In the genomic region with DNA sequence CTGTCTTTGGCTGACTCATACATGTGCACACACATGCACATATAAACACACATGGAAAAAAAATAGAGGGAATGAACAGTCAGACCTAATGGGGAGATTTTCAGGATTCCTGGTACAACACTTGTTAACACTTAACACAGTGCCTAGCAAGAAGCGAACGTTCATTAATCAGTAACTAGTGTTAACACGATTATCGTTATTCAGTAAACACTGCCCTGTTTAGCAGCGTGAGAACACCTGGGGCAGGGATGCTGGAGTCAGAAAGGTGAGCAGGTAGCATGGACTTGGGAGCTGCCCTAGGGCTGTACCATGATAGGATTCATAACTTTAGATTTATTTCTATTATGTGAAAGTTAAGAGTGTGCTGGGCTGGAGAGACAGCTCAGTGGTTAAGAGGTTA, we compare ENCODE assay signal across 27 mouse cellular contexts. TPM values are rescaled to one million over a fixed set of nuclear protein-coding genes. Genes with fewer than 3 reads are reported as not detected.
A peak's percentile ranks its signal among the peaks of the same experiment; 100 is the strongest.
DNase-seq lines count a peak whose midpoint lies in the region; ATAC-seq and TF ChIP-seq lines count a peak whose summit lies in the region.
"Had no signal": no experiment of that assay in that cellular context is flagged by ENCODE, and none has a peak within 500 bp of the region (broad histone marks: within the 10 kb centered on the region; RNA-seq: fewer than 3 reads in every experiment).

No protein-coding gene starts in this region.

- ATAC-seq in intestine, embryonic 14.5 days (replicated peaks; ENCODE audit: low FRiP score, low TSS enrichment, low read depth), result peak; percentile 36; the same call in 1 of the 2 replicates
- ATAC-seq in liver, postnatal 0 days, result 0 out of 2 replicates have a peak, but pooled peaks have one; percentile 23
- no peak for ATAC-seq in megakaryocyte, adult 5-6 weeks (ENCODE audit: poor library complexity, severe bottlenecking)
- ATAC-seq: CD4-positive, CD25-positive, alpha-beta regulatory T cell, adult 4 months; forebrain, postnatal 0 days; hindbrain, postnatal 0 days; Patski had no signal

- H3K9ac ChIP-seq in intestine, embryonic 14.5 days (ENCODE audit: low read length), result no peak overlapping the region
- H3K9ac ChIP-seq in liver, postnatal 0 days (replicated peaks), result no peak overlapping the region
- H3K9ac ChIP-seq: embryonic facial prominence, embryonic 13.5 days; forebrain, postnatal 0 days; limb, embryonic 15.5 days had no signal

- no peaks in the 10 kb centered on the region for H3K27me3 ChIP-seq in intestine, embryonic 14.5 days (replicated peaks; ENCODE audit: control insufficient read depth, insufficient read depth, low read length)
- 0 out of 2 replicates have a peak, but pooled peaks cover 5% of the 10 kb centered on the region for H3K27me3 ChIP-seq in liver, postnatal 0 days (ENCODE audit: insufficient read depth, low read length)
- H3K27me3 ChIP-seq: embryonic facial prominence, embryonic 13.5 days; limb, embryonic 15.5 days; Patski had no signal

- WGBS in intestine, embryonic 14.5 days, result 57% methylated on average over 5 of the region's 5 CpGs
- WGBS in liver, postnatal 0 days (ENCODE audit: insufficient replicate concordance), result 56% methylated on average over 5 of the region's 5 CpGs

- no peaks in the 10 kb centered on the region for H3K4me1 ChIP-seq in intestine, embryonic 14.5 days (replicated peaks; ENCODE audit: control insufficient read depth, insufficient read depth, low read length)
- peaks cover 2% of the 10 kb centered on the region; the same call in 1 of the 2 replicates for H3K4me1 ChIP-seq in liver, postnatal 0 days (ENCODE audit: insufficient read depth)
- H3K4me1 ChIP-seq: embryonic facial prominence, embryonic 13.5 days; limb, embryonic 15.5 days had no signal

- TF ChIP-seq CTCF in liver, postnatal 0 days (IDR thresholded peaks at IDR 0.05; ENCODE audit: low read depth), result no peak

- H3K4me3 ChIP-seq in intestine, embryonic 14.5 days (ENCODE audit: low read depth, low read length), result no peak overlapping the region
- no peak overlapping the region for H3K4me3 ChIP-seq in liver, postnatal 0 days (ENCODE audit: low read depth, low read length)
- H3K4me3 ChIP-seq: embryonic facial prominence, embryonic 13.5 days; heart, embryonic 10.5 days; hindbrain, embryonic 10.5 days; layer of hippocampus, adult 2 months; limb, embryonic 15.5 days had no signal

- DNase-seq in kidney, adult 18-20 months, result peak; percentile 53
- no peak for DNase-seq in kidney, postnatal 10 days
- no peak for DNase-seq in intestine, embryonic 14.5 days (ENCODE audit: low spot score)
- peak; percentile 81 for DNase-seq in kidney, adult 9 months
- no peak for DNase-seq in liver, postnatal 0 days
- no peak for DNase-seq in ovary, postnatal 14 days (ENCODE audit: low spot score)
- DNase-seq in adrenal gland, postnatal 14 days, result no peak
- DNase-seq: adrenal gland, adult 8-10 months; cerebellum, postnatal 14 days; forebrain, postnatal 0 days; lung, postnatal 14 days; right cerebral cortex, postnatal 4 days; thymus, postnatal 4 days had no signal

- no peak overlapping the region for H3K4me2 ChIP-seq in intestine, embryonic 14.5 days (ENCODE audit: low read length)
- no peak overlapping the region for H3K4me2 ChIP-seq in liver, postnatal 0 days (ENCODE audit: low read depth, low read length)
- H3K4me2 ChIP-seq: embryonic facial prominence, embryonic 13.5 days; limb, embryonic 15.5 days had no signal

- H3K36me3 ChIP-seq in intestine, embryonic 14.5 days (ENCODE audit: control insufficient read depth, insufficient read depth, low read length), result 0 out of 2 replicates have a peak, but pooled peaks cover 5% of the 10 kb centered on the region
- no peaks in the 10 kb centered on the region for H3K36me3 ChIP-seq in liver, postnatal 0 days (replicated peaks; ENCODE audit: insufficient read depth, low read length)
- H3K36me3 ChIP-seq: hindbrain, embryonic 10.5 days had no signal

- H3K9me3 ChIP-seq in intestine, embryonic 14.5 days (ENCODE audit: control insufficient read depth, low read length), result no peaks in the 10 kb centered on the region
- H3K9me3 ChIP-seq in liver, postnatal 0 days (ENCODE audit: low read length), result no peaks in the 10 kb centered on the region
- H3K9me3 ChIP-seq: embryonic facial prominence, embryonic 13.5 days; heart, embryonic 10.5 days; hindbrain, embryonic 10.5 days; limb, embryonic 15.5 days had no signal

- no peak for TF ChIP-seq EP300 in liver, postnatal 0 days (IDR thresholded peaks at IDR 0.05; ENCODE audit: low read depth)

- H3K27ac ChIP-seq in intestine, embryonic 14.5 days (ENCODE audit: low read depth), result no peak overlapping the region
- no peak overlapping the region for H3K27ac ChIP-seq in liver, postnatal 0 days (ENCODE audit: low read depth)
- H3K27ac ChIP-seq: embryonic facial prominence, embryonic 13.5 days; heart, embryonic 10.5 days; hindbrain, embryonic 10.5 days; hindbrain, postnatal 0 days; layer of hippocampus, adult 2 months; limb, embryonic 15.5 days had no signal

RNA-seq across cellular contexts. Expression of gene Dgkz, which starts 20.3 kb away (rescaled TPM):
- 71.9 and 75.6 TPM in 2 replicates for polyA plus RNA-seq in intestine, embryonic 14.5 days (2014; fragmentation: Nextera tagmentation; extraction: Ambion mirVana)
- 13.9 and 15.9 TPM in 2 replicates for polyA plus RNA-seq in liver, postnatal 0 days (2015; fragmentation: Nextera tagmentation; extraction: Ambion mirVana)
- total RNA-seq in megakaryocyte, adult 5-6 weeks (2015), result 94.1 and 114 TPM in 2 replicates
- 66.4 and 80.4 TPM in 2 replicates for total RNA-seq in megakaryocyte, adult 5-6 weeks (2017)
- total RNA-seq in adrenal gland, postnatal 14 days (2021), result 56.4 and 79.0 TPM in 2 replicates

RNA-seq across cellular contexts. Expression of gene Creb3l1, which starts 28.3 kb away (rescaled TPM):
- polyA plus RNA-seq in intestine, embryonic 14.5 days (2014; fragmentation: Nextera tagmentation; extraction: Ambion mirVana), result 21.2 and 24.1 TPM in 2 replicates
- 0.63 TPM in 2 replicates for polyA plus RNA-seq in liver, postnatal 0 days (2015; fragmentation: Nextera tagmentation; extraction: Ambion mirVana)
- total RNA-seq in megakaryocyte, adult 5-6 weeks (2015), result 2.7 and 4.8 TPM in 2 replicates
- 0.51 and 1.2 TPM in 2 replicates for total RNA-seq in megakaryocyte, adult 5-6 weeks (2017)
- total RNA-seq in adrenal gland, postnatal 14 days (2021), result 11.7 and 12.6 TPM in 2 replicates

RNA-seq across cellular contexts. Expression of gene Gm9821, which starts 50.5 kb away (rescaled TPM):
- 0.74 and 0.88 TPM in 2 replicates for polyA plus RNA-seq in intestine, embryonic 14.5 days (2014; fragmentation: Nextera tagmentation; extraction: Ambion mirVana)
- polyA plus RNA-seq in liver, postnatal 0 days (2015; fragmentation: Nextera tagmentation; extraction: Ambion mirVana), result 0.13 and 0.20 TPM in 2 replicates
- not detected in 2 replicates for total RNA-seq in megakaryocyte, adult 5-6 weeks (2015)
- total RNA-seq in megakaryocyte, adult 5-6 weeks (2017), result 0.69 TPM in 1 of 2 replicates, not detected in the other
- total RNA-seq in adrenal gland, postnatal 14 days (2021), result not detected in 2 replicates
- total RNA-seq: adrenal gland, adult 8-10 months; forebrain, postnatal 0 days; gastrocnemius, adult 18-20 months; gastrocnemius, postnatal 4 days; hindbrain, postnatal 0 days; layer of hippocampus, adult 2 months; left cerebral cortex, adult 18-20 months; left cerebral cortex, postnatal 36 days had no signal
- polyA plus RNA-seq: brain, embryonic 14.5 days; forebrain, postnatal 0 days had no signal

Comparison
In these comparisons a context has a peak if more than half of its experiments do, and no peak if none do; other contexts are left out.
1. DNase-seq: peak in kidney, adult 18-20 months (single experiment) and kidney, adult 9 months (single experiment); none in kidney, postnatal 10 days (single experiment), intestine, embryonic 14.5 days (single experiment), liver, postnatal 0 days (single experiment), ovary, postnatal 14 days (single experiment) and adrenal gland, postnatal 14 days (single experiment).